Mouse (Mus musculus): Measurements from ENCODE around the gene Fxyd6. TPM values are rescaled to one million over a fixed set of nuclear protein-coding genes. Genes with fewer than 3 reads are reported as not detected.

Fxyd6 gene
- polyA plus RNA-seq, 1 experiment from 2014 or later = 377 TPM

DNA sequence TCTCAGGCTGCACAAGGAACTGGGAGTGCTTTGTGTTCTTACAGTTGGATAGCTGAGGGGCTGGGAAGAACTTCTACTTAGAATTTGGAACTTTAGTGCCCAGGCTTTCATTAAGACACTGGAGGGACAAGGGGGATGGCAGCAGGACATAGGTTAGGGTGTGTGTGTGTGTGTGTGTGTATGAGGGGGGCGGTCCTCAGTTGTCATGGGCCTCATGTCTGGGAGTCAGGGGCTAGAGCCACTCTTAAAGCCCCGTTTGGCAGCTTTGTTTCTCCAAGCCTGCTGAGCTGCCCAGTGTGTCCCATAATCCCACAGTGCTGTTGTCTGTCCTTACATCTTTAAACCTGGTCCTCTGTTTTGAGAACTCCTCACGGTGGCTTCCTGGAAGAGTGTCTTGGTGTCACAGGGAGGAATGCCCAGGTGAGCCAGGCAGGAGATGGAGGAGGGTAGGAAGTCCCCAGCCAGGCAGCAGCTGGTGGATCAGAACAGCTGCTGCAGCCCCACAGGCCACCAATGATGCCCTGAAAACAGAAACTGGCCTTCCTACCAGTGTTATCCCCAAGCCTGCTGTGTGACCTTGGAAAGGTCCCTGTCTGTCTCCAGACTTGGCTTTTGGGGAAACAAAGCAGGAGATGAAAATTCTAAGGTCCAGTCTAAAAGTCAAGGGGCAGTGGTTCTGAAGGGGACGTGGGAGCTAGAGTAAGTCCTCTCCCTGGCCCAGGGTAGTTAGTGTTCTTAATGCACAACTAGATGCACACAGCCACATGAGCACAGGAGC lies 42.9 kb downstream of the Fxyd6 start:
- Histone ChIP-seq H3K9ac (no peak overlapping the region), H3K4me1 (replicated peaks; ENCODE audit: control insufficient read depth, insufficient read depth, low read length) (no peaks in the 10 kb centered on the region; the same call in 1 of the 2 replicates), H3K9me3 (ENCODE audit: control insufficient read depth, low read length) (no peaks in the 10 kb centered on the region), H3K4me2 (replicated peaks) (no peak overlapping the region), H3K27me3 (ENCODE audit: control insufficient read depth, insufficient read depth, low read length) (no peaks in the 10 kb centered on the region), H3K27ac (no peak overlapping the region), H3K36me3 (replicated peaks; ENCODE audit: control insufficient read depth, insufficient read depth) (no peaks in the 10 kb centered on the region), H3K4me3 (replicated peaks; ENCODE audit: low read length) (no peak overlapping the region)
- 73% methylated on average over 4 of the region's 4 CpGs for WGBS
- ATAC-seq (ENCODE audit: low FRiP score) (no peak), DNase-seq (ENCODE audit: low spot score) (no peak)

DNA sequence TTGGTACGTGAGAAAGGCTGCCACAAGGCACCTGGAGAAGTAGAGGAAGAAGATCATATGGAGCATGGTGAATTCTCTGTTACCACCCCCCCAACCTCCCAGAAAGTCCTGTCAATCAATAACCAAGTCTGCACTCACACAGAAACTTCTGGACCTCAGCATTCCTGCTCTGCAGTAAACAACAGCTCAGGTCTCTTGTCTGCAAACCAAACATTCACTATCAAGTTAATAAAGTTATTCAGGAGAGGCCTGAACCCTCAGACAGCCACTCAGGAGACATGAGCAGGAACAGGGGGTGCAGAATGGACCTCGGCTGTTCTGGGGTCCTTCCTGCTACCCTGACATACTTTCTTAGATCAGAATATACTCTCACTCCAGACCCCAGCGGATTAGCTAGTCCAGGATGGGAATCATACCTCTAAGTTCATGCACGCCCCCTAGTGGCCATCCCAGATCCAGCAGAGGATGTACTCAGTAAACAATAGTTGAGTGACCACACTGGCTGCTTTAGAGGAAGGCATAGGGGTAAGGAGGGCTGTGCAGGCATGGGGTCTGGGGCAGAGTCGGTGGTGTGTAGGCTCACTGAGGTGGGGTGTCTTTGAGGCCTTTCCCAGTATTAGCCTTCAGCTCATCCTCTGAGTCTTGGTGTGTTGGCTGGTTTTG lies 43.6 kb downstream of the Fxyd6 start:
- Histone ChIP-seq H3K4me2 (replicated peaks) (no peak overlapping the region), H3K4me3 (replicated peaks; ENCODE audit: low read length) (no peak overlapping the region), H3K9ac (no peak overlapping the region), H3K4me1 (replicated peaks; ENCODE audit: control insufficient read depth, insufficient read depth, low read length) (no peaks in the 10 kb centered on the region; the same call in 1 of the 2 replicates), H3K27me3 (ENCODE audit: control insufficient read depth, insufficient read depth, low read length) (no peaks in the 10 kb centered on the region), H3K9me3 (ENCODE audit: control insufficient read depth, low read length) (no peaks in the 10 kb centered on the region), H3K27ac (no peak overlapping the region), H3K36me3 (replicated peaks; ENCODE audit: control insufficient read depth, insufficient read depth) (no peaks in the 10 kb centered on the region)
- ATAC-seq (ENCODE audit: low FRiP score) (no peak), DNase-seq (ENCODE audit: low spot score) (no peak)
- 58% methylated on average over 5 of the region's 5 CpGs for WGBS

GRCm38 (mm10) chr9:45415912-45416311 lies 45.9 kb downstream of the Fxyd6 start:
- Histone ChIP-seq H3K27ac (no peak overlapping the region), H3K9me3 (ENCODE audit: control insufficient read depth, low read length) (no peaks in the 10 kb centered on the region), H3K9ac (no peak overlapping the region), H3K4me3 (replicated peaks; ENCODE audit: low read length) (no peak overlapping the region), H3K27me3 (ENCODE audit: control insufficient read depth, insufficient read depth, low read length) (no peaks in the 10 kb centered on the region), H3K4me2 (replicated peaks) (no peak overlapping the region), H3K36me3 (replicated peaks; ENCODE audit: control insufficient read depth, insufficient read depth) (no peaks in the 10 kb centered on the region), H3K4me1 (replicated peaks; ENCODE audit: control insufficient read depth, insufficient read depth, low read length) (no peaks in the 10 kb centered on the region; the same call in 1 of the 2 replicates)
- ATAC-seq (ENCODE audit: low FRiP score) (no peak), DNase-seq (ENCODE audit: low spot score) (peak; percentile 76)
- WGBS = 49% methylated on average over 4 of the region's 4 CpGs

DNA sequence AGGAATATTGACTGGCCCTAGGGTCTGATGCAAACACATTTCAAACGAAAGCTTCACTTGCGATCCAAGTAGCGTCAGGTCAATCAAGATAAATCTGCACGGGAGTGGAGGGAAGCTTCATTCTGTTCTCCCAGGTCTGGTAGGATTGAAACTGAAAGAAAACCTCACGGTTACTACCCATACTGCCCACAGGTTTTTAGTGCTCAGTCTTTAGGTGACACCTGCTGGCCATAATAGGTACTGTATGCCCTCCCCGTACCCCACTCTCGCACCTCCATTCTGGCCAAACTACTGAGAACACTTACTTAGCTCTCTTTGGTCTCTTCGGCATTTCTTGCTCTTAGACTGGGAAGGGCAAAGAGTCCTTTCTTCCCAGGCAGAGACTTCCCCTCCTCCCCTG lies 47.3 kb downstream of the Fxyd6 start:
- Histone ChIP-seq H3K9ac (no peak overlapping the region), H3K4me3 (replicated peaks; ENCODE audit: low read length) (no peak overlapping the region), H3K36me3 (replicated peaks; ENCODE audit: control insufficient read depth, insufficient read depth) (no peaks in the 10 kb centered on the region), H3K27me3 (ENCODE audit: control insufficient read depth, insufficient read depth, low read length) (no peaks in the 10 kb centered on the region), H3K27ac (no peak overlapping the region), H3K9me3 (ENCODE audit: control insufficient read depth, low read length) (no peaks in the 10 kb centered on the region), H3K4me1 (replicated peaks; ENCODE audit: control insufficient read depth, insufficient read depth, low read length) (no peaks in the 10 kb centered on the region), H3K4me2 (replicated peaks) (no peak overlapping the region)
- DNase-seq (ENCODE audit: low spot score) = peak; percentile 66
- 28% methylated on average over 8 of the region's 8 CpGs for WGBS
- no peak for ATAC-seq (ENCODE audit: low FRiP score)

- ATAC-seq (ENCODE audit: low FRiP score) (no peak), DNase-seq (ENCODE audit: low spot score) (no peak)
- 47% methylated on average over 8 of the region's 8 CpGs for WGBS
- no peak overlapping the region for H3K9ac ChIP-seq
- H3K27ac ChIP-seq = no peak overlapping the region
- H3K4me1 ChIP-seq (replicated peaks; ENCODE audit: control insufficient read depth, insufficient read depth, low read length) = no peaks in the 10 kb centered on the region
- no peak overlapping the region for H3K4me2 ChIP-seq (replicated peaks)
- no peak overlapping the region for H3K4me3 ChIP-seq (replicated peaks; ENCODE audit: low read length)
- no peaks in the 10 kb centered on the region for H3K27me3 ChIP-seq (ENCODE audit: control insufficient read depth, insufficient read depth, low read length)
- H3K36me3 ChIP-seq (replicated peaks; ENCODE audit: control insufficient read depth, insufficient read depth) = no peaks in the 10 kb centered on the region
- no peaks in the 10 kb centered on the region for H3K9me3 ChIP-seq (ENCODE audit: control insufficient read depth, low read length)
Measured at GRCm38 (mm10) chr9:45418252-45418651, 48.3 kb downstream of the Fxyd6 start.

- no peak overlapping the region for H3K27ac ChIP-seq
- no peaks in the 10 kb centered on the region for H3K27me3 ChIP-seq (ENCODE audit: control insufficient read depth, insufficient read depth, low read length)
- H3K4me2 ChIP-seq (replicated peaks) = no peak overlapping the region
- no peak overlapping the region for H3K9ac ChIP-seq
- DNase-seq (ENCODE audit: low spot score) = no peak
- H3K9me3 ChIP-seq (ENCODE audit: control insufficient read depth, low read length) = no peaks in the 10 kb centered on the region
- WGBS = 61% methylated on average over 8 of the region's 8 CpGs
- H3K4me1 ChIP-seq (replicated peaks; ENCODE audit: control insufficient read depth, insufficient read depth, low read length) = no peaks in the 10 kb centered on the region
- ATAC-seq (ENCODE audit: low FRiP score) = no peak
- no peak overlapping the region for H3K4me3 ChIP-seq (replicated peaks; ENCODE audit: low read length)
- H3K36me3 ChIP-seq (replicated peaks; ENCODE audit: control insufficient read depth, insufficient read depth) = no peaks in the 10 kb centered on the region
Measured at GRCm38 (mm10) chr9:45421209-45421608, 51.2 kb downstream of the Fxyd6 start.

GRCm38 (mm10) chr9:45422761-45423298 lies 52.8 kb downstream of the Fxyd6 start:
- Histone ChIP-seq H3K9me3 (ENCODE audit: control insufficient read depth, low read length) (no peaks in the 10 kb centered on the region), H3K27me3 (ENCODE audit: control insufficient read depth, insufficient read depth, low read length) (no peaks in the 10 kb centered on the region; the same call in 1 of the 2 replicates), H3K36me3 (replicated peaks; ENCODE audit: control insufficient read depth, insufficient read depth) (no peaks in the 10 kb centered on the region), H3K27ac (no peak overlapping the region), H3K4me2 (replicated peaks) (no peak overlapping the region), H3K4me3 (replicated peaks; ENCODE audit: low read length) (no peak overlapping the region), H3K4me1 (replicated peaks; ENCODE audit: control insufficient read depth, insufficient read depth, low read length) (no peaks in the 10 kb centered on the region), H3K9ac (no peak overlapping the region)
- no peak for DNase-seq (ENCODE audit: low spot score)
- WGBS = 82% methylated on average over 7 of the region's 7 CpGs
- ATAC-seq (ENCODE audit: low FRiP score) = no peak

DNA sequence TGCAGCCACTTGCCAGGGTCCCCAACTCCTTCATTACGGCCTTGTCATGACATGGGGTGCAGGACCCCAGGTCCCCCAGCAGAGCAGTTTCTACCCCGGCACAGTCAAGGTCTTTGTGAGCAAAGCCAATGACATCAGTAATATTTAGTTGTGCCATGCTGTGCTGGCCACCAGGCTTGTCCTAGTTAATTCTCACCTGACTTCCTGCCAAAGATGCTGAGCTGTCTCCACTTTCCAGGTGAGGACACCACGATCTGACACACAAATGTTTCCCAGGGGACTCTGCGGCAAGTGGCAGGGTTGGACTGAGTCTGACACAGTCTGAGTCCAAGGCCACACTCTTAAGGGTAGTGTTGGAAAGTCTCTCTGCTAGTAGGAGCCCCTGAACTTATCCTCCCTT lies 56.5 kb downstream of the Fxyd6 start, which contains the start of gene Dscaml1:
Gene Dscaml1, plus strand, starts transcription at position 173 of the 400 bp plus-strand sequence.
- ATAC-seq (ENCODE audit: low FRiP score) (no peak), DNase-seq (ENCODE audit: low spot score) (no peak)
- no peaks in the 10 kb centered on the region for H3K9me3 ChIP-seq (ENCODE audit: control insufficient read depth, low read length)
- H3K4me1 ChIP-seq (replicated peaks; ENCODE audit: control insufficient read depth, insufficient read depth, low read length) = peaks cover under 1% of the 10 kb centered on the region; the same call in 1 of the 2 replicates
- H3K4me3 ChIP-seq (replicated peaks; ENCODE audit: low read length) = no peak within 1 kb of the TSS
- no peaks in the 10 kb centered on the region for H3K36me3 ChIP-seq (replicated peaks; ENCODE audit: control insufficient read depth, insufficient read depth)
- WGBS = 89% methylated on average over 4 of the region's 4 CpGs
- H3K27ac ChIP-seq = no peak within 1 kb of the TSS
- H3K4me2 ChIP-seq (replicated peaks) = no peak within 1 kb of the TSS
- H3K27me3 ChIP-seq (ENCODE audit: control insufficient read depth, insufficient read depth, low read length) = peaks cover 29% of the 10 kb centered on the region
- no peak within 1 kb of the TSS for H3K9ac ChIP-seq

- Histone ChIP-seq H3K36me3 (replicated peaks; ENCODE audit: control insufficient read depth, insufficient read depth) (no peaks in the 10 kb centered on the region), H3K4me2 (replicated peaks) (peak overlapping the region; percentile 81), H3K9ac (no peak overlapping the region), H3K9me3 (ENCODE audit: control insufficient read depth, low read length) (no peaks in the 10 kb centered on the region), H3K4me3 (replicated peaks; ENCODE audit: low read length) (no peak overlapping the region), H3K27me3 (ENCODE audit: control insufficient read depth, insufficient read depth, low read length) (peaks cover 41% of the 10 kb centered on the region), H3K4me1 (replicated peaks; ENCODE audit: control insufficient read depth, insufficient read depth, low read length) (peaks cover 28% of the 10 kb centered on the region), H3K27ac (no peak overlapping the region)
- ATAC-seq (ENCODE audit: low FRiP score) (no peak), DNase-seq (ENCODE audit: low spot score) (no peak)
- WGBS = 27% methylated on average over 5 of the region's 5 CpGs
Measured at GRCm38 (mm10) chr9:45429392-45429791, 59.4 kb downstream of the Fxyd6 start.

Measured in hindbrain, embryonic 14.5 days (tissue).